Mouse (Mus musculus) limb, embryonic 14.5 days (tissue): ENCODE data around the gene Twf2. TPM values are rescaled to one million over a fixed set of nuclear protein-coding genes. Genes with fewer than 3 reads are reported as not detected.
A peak's percentile ranks its signal among the peaks of the same experiment; 100 is the strongest.
"Not testable (repeated sequence)": the region's sequence is repeated elsewhere in the genome, so short reads cannot be mapped to it uniquely, and the experiment has no call there.

Experiments
- ATAC-seq: fragments of 200-750 bp; cut with Nextera tagmentation; 2 replicates; pipeline ENCODE4 v1.8.0; 2017; ENCODE audit warnings: low read depth, moderate number of reproducible peaks, moderate TSS enrichment; ENCODE audit not compliant: low FRiP score
- DNase-seq: peaks from one replicate; pipeline ENCODE4 v3.0.0-alpha.2; 2015; ENCODE audit warnings: low spot score
- H3K27ac ChIP-seq: fragments of 300-500 bp; sonication (generic); replicated peaks from 2 replicates; pipeline ENCODE4 v1.5.1; 2014; ENCODE audit warnings: low read depth, mild to moderate bottlenecking, low read length, moderate library complexity, mixed read lengths
- H3K27me3 ChIP-seq: fragments of 300-500 bp; sonication (generic); 2 replicates; pipeline ENCODE4 v1.6.1; 2014; ENCODE audit warnings: low read length, mixed read lengths; ENCODE audit not compliant: control insufficient read depth, insufficient read depth
- H3K36me3 ChIP-seq: fragments of 300-500 bp; sonication (generic); 2 replicates; pipeline ENCODE4 v1.6.1; 2014; ENCODE audit warnings: mild to moderate bottlenecking, low read length, moderate library complexity, mixed read lengths; ENCODE audit not compliant: control insufficient read depth, insufficient read depth
- H3K4me1 ChIP-seq: fragments of 300-500 bp; sonication (generic); 2 replicates; pipeline ENCODE4 v1.6.1; 2014; ENCODE audit warnings: antibody characterized with exemption, low read length, mixed read lengths; ENCODE audit not compliant: control insufficient read depth, insufficient read depth
- H3K4me2 ChIP-seq: fragments of 300-500 bp; sonication (generic); replicated peaks from 2 replicates; pipeline ENCODE4 v1.6.1; 2014; ENCODE audit warnings: low read depth, mild to moderate bottlenecking, low read length, moderate library complexity; ENCODE audit not compliant: severe bottlenecking
- H3K4me3 ChIP-seq: fragments of 300-500 bp; sonication (generic); replicated peaks from 2 replicates; pipeline ENCODE4 v1.5.1; 2014; ENCODE audit warnings: low read length
- H3K9ac ChIP-seq: fragments of 300-500 bp; sonication (generic); 2 replicates; pipeline ENCODE4 v1.6.1; 2014; ENCODE audit warnings: mild to moderate bottlenecking, low read depth, low read length, moderate library complexity; ENCODE audit not compliant: severe bottlenecking
- H3K9me3 ChIP-seq: fragments of 300-500 bp; sonication (generic); 2 replicates; pipeline ENCODE4 v1.6.1; 2016; ENCODE audit warnings: low read length; ENCODE audit not compliant: control insufficient read depth
- POLR2A ChIP-seq: fragments of 200-500 bp; IDR thresholded peaks from 2 replicates; pipeline ENCODE4 v1.8.0; 2012; ENCODE audit warnings: inconsistent platforms, mild to moderate bottlenecking, moderate library complexity, borderline replicate concordance; ENCODE audit not compliant: insufficient read depth, insufficient read length; ENCODE audit errors: extremely low read depth
- WGBS: fragments of 180-500 bp; shearing (Covaris S2); extraction: QIAGEN DNeasy Blood & Tissue Kit; methylation state at CpG from one replicate; pipeline ENCODE4 v1.1.7; 2014; 5-methylcytosine and 5-hydroxymethylcytosine counted together
- polyA plus RNA-seq, 2 experiments: library from polyadenylated mRNA; depleted of rRNA in 1 of 2; stranded (reverse) in 1 of 2; unstranded in 1 of 2; fragments of >200 nt; fragmentation: Nextera tagmentation in 1 of 2; extraction: Ambion mirVana in 1 of 2; gene quantifications; 2 replicates each; pipeline versions ENCODE4 v1.2.1 to v1.2.3; 2012 to 2014

Twf2 gene
- polyA plus RNA-seq, 2 experiments = 62.4 to 69.2 TPM

DNA sequence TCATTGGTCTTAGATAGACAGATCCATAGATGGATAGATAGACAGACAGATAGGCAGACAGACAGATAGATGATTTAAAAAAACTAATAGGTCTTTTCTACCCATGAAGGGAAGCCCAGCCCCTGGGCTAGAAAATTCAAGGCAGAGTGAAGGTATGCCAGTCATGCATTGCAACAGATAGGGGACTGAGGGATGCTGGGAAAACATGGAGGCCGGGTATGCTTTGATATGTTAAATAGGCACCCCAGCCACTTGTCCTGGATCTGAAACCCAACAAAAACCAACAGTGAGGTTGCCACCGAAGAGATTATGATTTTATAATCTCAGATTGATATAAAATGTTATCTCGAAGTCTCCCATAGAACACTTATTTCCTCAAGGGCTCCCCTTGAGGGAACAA lies 35.7 kb upstream of the Twf2 start:
- H3K4me1 ChIP-seq = peaks cover 5% of the 10 kb centered on the region; the same call in 1 of the 2 replicates
- no peak for TF ChIP-seq POLR2A
- no peak for DNase-seq
- no peaks in the 10 kb centered on the region for H3K9me3 ChIP-seq
- WGBS = 75% methylated on average over 3 of the region's 3 CpGs
- H3K9ac ChIP-seq = no peak overlapping the region
- ATAC-seq = no peak
- H3K27me3 ChIP-seq = no peaks in the 10 kb centered on the region
- no peak overlapping the region for H3K4me2 ChIP-seq
- H3K36me3 ChIP-seq = no peaks in the 10 kb centered on the region
- H3K27ac ChIP-seq = no peak overlapping the region
- H3K4me3 ChIP-seq = no peak overlapping the region

DNA sequence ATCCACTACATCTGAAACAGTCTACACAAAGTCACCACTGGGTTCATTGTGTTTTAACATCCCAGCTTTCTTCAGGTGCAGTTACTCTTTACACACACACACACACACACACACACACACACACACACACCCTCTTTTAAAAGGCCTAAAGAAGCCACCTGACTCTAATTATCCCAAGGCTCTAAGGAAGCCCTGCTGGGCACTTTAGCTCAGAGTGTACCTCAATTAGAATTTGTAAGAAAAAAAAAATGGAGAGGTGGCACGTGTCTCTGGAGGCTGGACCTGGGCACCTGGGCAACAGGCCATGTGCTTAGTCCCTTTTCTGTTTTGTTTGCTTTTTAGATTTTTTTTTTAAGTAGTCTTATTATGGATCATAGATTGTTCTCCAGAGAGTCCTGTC lies 35.2 kb upstream of the Twf2 start:
- H3K4me2 ChIP-seq = no peak overlapping the region
- H3K4me3 ChIP-seq = no peak overlapping the region
- 17% methylated on average over 1 of the region's 1 CpGs for WGBS
- no peak for TF ChIP-seq POLR2A
- H3K27ac ChIP-seq = no peak overlapping the region
- H3K9ac ChIP-seq = no peak overlapping the region
- H3K4me1 ChIP-seq = peaks cover 5% of the 10 kb centered on the region; the same call in 1 of the 2 replicates
- H3K9me3 ChIP-seq = no peaks in the 10 kb centered on the region
- no peak for DNase-seq
- no peak for ATAC-seq
- H3K27me3 ChIP-seq = no peaks in the 10 kb centered on the region
- no peaks in the 10 kb centered on the region for H3K36me3 ChIP-seq

DNA sequence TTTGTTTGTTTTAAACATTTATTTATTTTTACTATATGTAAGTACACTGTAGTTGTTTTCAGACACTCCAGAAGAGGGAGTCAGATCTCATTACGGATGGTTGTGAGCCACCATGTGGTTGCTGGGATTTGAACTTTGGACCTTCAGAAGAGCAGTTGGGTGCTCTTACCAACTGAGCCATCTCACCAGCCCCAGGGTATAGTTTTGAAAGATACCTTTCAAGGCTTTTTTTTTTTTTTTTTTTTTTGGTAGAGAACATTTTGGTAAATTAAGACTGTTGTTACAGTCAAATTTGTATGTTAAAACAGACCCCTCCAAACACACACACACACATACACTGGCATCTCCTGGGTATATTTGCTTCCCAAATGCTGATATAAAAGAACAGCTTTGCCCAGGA lies 33.9 kb upstream of the Twf2 start:
- not testable (repeated sequence) for H3K36me3 ChIP-seq, H3K27me3 ChIP-seq, H3K4me3 ChIP-seq, ATAC-seq, H3K9ac ChIP-seq, H3K27ac ChIP-seq, DNase-seq, H3K9me3 ChIP-seq, H3K4me2 ChIP-seq
- WGBS = 100% methylated on average over 1 of the region's 1 CpGs
- peaks cover 16% of the 10 kb centered on the region for H3K4me1 ChIP-seq

DNA sequence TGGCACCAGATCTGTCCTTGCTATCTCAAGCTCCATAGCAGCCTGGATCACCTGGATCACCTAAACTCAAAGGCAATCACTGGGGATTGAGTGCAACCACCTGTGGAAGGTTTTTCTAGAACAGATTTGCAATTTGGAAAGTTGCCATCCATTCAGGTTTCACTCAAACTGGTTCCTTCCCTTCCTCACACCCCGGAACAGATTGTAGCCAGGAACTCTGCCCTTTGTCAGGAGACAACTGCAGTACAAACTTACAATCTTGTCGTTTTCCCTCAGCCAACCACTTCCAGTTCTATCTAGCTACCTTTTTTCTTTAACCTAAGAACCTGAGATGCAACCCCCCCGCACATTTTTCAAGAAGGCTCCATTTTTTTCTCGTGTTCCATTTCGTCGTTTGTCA lies 33.0 kb upstream of the Twf2 start:
- H3K9me3 ChIP-seq = no peaks in the 10 kb centered on the region
- peaks cover 17% of the 10 kb centered on the region for H3K4me1 ChIP-seq
- TF ChIP-seq POLR2A = no peak
- no peak overlapping the region for H3K27ac ChIP-seq
- H3K36me3 ChIP-seq = no peaks in the 10 kb centered on the region
- DNase-seq = peak; percentile 39
- no peak overlapping the region for H3K9ac ChIP-seq
- no peaks in the 10 kb centered on the region for H3K27me3 ChIP-seq
- peak overlapping the region; percentile 76 for H3K4me3 ChIP-seq
- no peak for ATAC-seq
- WGBS = 23% methylated on average over 6 of the region's 6 CpGs
- peak overlapping the region; percentile 73 for H3K4me2 ChIP-seq

DNA sequence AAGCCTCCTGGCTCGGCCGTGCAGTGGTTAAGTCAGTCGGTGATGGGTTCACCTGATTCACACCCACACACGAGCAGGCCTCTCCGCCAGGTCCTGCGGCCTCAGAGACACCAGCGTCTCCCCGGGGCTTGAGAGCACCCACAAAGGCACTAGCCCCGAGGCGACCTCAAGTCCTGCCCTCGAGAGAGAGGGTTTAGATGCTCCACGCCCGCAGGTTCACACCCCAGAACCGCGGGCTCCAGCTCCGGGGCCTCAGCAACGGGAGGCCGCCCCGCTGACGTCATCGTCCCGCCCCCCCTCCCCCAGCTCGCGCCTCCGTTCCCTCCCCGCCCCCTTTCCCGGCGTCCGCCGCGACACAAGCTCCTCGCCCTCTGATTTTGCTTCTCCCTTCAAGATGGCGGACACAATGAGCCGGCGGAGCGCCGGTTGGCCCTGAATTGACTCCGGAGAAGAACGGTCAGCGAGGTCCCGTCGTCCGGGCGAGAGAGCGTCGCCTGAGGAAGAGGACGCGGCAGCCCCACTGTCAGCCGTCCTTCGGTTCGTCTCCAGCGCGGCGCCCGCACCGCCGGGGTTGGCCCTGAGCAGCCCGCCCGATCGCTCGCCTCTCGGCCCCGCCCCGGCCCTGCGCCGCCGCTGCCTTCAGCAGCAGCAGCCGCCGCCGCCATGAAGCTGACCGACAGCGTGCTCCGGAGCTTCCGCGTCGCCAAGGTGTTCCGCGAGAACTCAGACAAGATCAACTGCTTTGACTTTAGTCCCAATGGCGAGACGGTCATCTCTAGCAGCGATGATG lies 32.2 kb upstream of the Twf2 start, which contains the start of gene Wdr82:
TSS of gene Wdr82 (plus strand) at position 373 of the 790 bp plus-strand sequence.
- Histone ChIP-seq H3K4me1 (peaks cover 20% of the 10 kb centered on the region), H3K36me3 (no peaks in the 10 kb centered on the region), H3K4me2 (peak within 1 kb of the TSS; percentile 73), H3K27me3 (no peaks in the 10 kb centered on the region), H3K4me3 (peak within 1 kb of the TSS; percentile 76), H3K9me3 (no peaks in the 10 kb centered on the region), H3K27ac (peak within 1 kb of the TSS; percentile 96), H3K9ac (peak within 1 kb of the TSS; percentile 90)
- peak; percentile 94 for ATAC-seq
- TF ChIP-seq POLR2A = peak; percentile 94; the same call in 1 of the 2 replicates
- under 1% methylated on average over 69 of the region's 81 CpGs for WGBS
- peak; percentile 86 for DNase-seq
